Mouse (Mus musculus) cerebellum, postnatal 25 days (tissue): ENCODE results near the gene Pabpc4.
A peak's percentile ranks its signal among the peaks of the same experiment; 100 is the strongest.

ENCODE experiments used
- DNase-seq, 2 experiments: peaks; one replicate each; pipeline ENCODE4 v3.0.0; 2021; ENCODE audit warnings: mixed read lengths in 2 of 2

The Pabpc4 gene

DNA sequence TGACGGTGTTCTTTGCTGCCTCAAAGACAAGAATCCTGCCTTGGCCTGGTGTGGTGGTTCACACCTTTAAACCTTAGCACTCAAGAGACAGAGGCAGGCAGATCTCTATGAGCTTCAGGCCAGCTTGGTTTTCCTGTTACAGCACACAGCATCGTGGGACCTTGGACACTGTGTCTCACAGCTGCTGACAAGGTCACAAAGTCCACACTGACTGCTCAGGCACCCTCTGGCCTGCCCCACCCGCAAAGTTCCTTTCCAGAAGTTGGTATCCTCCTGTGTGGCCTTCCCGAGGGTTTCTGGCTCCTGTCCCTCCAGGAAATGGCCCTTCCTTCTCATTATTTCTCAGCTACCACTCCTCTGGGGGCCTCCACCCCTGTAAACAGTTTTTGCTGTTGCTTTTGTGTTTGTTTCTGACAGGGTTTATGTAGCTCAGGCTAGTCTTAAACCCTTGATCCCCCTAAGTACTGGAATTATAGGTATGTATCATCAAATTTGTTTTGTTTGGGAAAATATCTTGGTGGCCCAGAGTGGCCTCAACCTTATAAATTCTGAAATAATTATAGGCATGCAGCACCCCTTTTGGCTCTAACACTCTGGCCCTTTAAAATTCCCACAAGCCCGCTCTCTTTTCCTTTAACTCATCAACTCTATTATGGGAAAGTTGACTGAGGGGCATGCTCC is at the start of gene Pabpc4:
Gene Pabpc4 (plus strand): TSS at position 631 of the 681 bp plus-strand sequence.
- no peak for DNase-seq

DNA sequence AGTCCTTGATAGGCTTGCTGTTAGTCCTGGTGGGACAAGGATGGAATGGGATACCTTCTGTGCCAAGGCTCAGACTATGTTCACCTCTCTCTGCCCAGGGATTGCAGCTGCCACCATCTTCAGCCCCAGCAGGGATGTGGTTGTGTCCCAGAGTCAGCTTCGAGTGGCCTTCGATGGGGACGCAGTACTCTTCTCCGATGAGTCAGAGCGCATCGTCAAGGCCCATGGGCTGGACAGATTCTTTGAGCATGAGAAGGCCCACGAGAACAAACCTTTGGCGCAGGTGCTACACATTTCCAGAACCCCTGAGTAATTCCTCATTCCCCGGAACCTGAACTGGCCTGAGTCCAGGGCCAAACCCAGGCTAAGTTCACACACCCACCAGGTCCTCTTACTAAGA is 48.2 kb upstream of the Pabpc4 start:
- DNase-seq: no peak

DNA sequence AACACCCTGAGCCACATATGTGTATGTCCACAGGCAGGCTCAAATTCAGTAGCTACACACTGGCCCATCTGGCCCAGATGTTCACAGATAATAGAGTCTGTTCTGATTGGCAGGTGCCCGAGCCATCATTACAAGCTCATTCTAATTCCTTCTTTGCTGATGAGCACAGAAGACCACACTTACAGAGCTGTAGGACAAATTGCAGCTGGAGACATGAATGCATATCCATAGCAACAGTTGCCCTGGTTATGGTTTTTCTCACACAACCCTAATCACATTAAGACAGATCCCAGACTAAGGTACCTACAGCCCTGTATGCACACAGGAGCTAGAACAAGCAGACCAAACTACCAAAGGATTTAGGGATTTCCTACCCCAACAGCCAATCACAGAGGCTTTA is 46.8 kb upstream of the Pabpc4 start:
- no peak for DNase-seq

DNA sequence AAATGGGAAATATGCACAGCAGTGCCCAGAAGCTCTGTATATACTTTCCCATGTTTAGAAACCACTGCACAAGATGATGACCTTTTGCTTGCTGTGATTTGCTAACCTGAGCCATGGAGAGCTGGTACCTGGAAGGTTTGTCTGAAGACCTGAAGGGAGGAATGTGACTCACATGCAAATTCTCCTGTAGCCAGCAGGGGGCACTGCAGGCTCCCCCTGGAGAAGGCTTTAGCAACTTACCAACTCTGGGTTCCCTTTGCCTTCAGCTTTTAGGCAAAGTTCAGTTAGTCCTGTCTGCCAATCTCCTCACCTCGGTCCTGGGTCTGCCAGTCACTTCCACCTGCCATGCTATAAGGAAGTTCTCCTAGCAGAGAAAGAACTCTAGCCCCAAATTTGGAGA is 45.4 kb upstream of the Pabpc4 start:
- DNase-seq: peak; percentile 42 to 65

DNA sequence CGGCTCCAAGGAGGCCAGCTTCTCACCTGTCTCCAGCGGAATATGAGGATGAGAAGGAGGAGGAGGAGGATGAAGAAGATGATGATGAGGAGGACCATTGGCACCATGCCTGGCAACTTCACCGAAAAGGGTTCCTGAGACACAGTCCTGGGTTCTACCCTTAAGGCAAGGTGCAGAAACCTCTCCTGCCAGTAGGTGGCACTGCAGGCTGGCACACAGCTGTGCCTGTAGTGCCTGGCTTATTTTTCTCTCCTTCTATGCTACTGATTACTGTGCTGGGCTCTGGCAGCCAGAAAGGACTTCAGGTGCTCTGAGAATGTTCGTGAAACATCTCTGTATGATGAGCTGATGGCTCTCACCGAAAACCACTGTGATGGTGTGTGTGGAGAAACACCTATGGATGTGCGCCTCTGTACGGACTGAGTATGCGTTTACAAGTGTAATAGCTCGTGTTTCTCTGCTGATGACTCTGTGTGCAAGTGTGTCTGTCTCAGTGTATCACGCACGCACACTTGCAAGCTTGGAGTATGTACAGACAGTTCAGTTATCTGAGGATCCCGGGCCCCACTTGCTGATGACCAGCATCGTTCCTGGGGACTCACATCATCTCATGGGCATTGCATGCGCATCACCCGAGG is 42.3 kb upstream of the Pabpc4 start:
- peak; percentile 79 to 88 for DNase-seq

DNA sequence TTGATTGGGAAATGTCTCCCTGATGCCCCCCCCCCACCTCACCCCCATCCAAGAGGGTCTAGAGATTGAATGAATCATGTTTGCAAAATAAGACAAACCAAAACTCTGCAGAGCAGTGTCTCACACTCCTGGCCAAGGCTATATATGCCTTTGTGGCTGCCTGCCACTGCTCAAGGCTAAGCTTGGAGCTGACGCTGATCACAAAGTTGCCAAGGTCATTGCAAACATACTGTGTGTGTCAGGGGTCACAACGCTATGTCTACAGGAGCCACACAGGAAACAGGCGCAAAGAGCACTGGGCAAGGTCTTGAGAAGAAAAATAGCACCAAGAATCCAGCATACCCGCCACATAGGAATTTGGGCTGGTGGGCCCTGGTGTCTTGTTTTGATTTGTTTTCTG is 41.5 kb upstream of the Pabpc4 start:
- DNase-seq: no peak

DNA sequence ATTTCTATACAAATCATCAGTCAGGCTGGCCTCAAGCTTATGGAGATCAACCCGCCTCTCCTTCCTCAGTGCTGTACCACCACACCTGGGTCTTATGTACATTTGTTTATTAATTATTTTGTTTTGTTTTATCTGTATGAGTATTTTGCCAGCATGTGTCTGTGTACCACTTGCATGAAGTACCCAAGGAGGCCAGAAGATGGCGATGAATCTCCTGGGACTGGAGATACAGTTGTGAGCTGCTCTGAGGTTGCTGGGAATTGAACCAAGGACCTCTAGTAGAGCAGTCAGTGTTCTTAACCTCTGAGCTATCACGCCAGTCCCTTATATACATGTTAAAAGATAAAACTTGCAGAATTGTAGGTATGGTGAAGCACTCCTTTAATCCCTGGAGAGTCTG is 38.8 kb upstream of the Pabpc4 start:
- no peak for DNase-seq

DNA sequence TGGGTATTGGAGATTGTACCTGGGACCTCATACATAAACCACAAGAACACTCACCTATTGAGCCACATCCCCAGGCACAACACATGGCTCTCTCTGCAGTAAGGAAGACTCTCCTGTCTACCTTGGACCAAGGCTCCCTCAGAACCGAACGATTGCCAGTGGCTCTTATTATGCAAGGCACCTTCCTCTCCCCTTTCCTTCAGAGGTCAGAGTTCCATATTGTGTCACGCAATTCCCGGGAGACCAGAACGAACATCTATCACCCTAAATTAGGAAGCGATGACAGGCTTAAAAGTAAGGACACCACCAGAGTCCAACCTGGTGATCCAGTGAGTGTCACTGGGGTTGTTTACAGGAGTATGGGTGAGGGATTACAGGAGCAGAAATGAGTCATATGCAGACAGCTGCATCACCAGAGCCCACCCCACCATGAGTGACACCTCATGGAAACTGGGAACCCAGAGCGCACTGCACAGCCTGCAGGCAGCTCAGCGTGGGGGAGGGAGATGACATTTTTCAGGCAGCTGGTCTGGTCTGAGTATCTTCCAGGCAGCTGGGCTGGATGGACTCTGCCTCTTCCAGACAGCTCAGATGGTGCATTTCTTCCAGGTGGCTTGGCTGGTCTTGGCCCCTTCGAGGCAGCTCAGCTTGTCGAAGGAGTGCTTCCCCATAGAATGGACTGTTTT is 36.3 kb upstream of the Pabpc4 start:
- no peak for DNase-seq

DNA sequence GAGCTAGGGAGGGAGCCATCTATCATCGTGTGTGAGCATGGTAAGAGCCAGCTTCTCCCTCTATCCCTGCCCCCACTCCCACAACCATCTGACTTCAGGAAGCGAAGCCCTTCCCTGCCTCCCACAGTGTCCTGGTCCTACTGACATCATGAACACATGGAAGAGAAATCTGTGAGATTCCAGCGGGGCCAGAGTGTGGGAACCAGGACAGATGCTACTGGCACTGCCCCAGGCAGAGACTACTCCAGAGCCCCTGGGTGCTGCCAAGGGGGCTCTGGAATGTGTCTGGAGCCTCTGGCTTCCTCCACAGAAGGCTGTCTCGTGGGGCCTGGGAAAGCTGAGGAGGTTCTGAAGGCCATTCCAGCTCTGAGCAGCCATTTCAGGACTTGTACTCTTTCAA is 34.4 kb upstream of the Pabpc4 start:
- DNase-seq: no peak

DNA sequence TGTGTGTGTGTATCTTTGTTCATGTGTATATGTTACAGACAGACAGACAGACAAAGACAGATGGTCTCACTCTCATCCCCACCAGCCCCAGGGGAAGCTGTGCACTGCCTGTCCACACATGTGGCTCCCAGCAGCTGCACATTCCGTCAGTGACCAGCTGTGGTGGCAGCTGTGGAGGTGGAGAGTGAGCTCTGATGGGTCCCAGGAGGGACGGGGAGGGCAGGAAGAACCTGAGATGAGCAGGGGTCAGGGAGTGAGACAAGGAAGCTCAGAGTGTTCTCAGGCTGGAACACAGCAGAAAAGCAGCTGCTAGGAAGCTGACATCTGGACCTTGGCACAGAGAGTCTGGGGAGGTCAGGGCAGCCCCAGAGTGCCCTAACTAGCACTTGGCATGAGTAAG is 33.9 kb upstream of the Pabpc4 start:
- no peak for DNase-seq

DNA sequence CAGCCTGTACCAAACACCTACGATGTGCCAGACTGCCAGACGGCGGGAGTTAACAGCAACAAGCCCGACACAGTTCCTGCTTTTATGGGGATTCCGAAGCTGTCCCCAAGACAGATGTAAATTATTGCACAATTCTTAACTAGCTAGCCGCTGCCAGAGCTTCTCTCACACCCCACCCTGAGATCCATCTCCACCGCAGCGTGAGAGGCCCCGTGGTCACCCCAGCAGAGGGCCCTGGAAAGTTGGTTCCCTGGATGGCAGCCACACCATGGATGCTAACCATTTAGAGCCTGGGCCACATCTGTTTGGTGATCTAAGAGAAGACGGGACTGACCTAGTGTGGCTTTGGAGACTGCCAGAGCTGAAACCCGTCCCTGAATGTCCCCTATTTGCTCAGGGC is 33.0 kb upstream of the Pabpc4 start:
- no peak for DNase-seq

DNA sequence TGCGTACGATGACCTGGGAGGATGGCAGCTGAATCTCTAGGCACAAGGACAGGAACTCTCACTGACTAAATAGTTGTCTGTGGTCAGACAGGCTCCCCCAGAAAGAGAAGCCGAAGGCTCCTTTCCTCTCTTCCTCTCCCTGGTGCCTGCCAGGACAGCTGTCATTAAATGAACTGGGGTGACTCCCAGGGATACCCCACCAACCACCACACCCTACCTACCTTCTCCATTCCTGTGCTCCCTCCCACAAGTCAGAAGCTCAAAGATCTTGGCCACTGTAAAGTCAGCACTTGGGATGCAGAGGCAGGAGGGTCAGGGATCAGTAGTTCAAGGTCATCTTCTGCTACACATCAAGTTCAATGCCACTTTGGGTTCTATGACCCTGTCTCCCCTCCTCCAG is 29.3 kb upstream of the Pabpc4 start:
- no peak for DNase-seq

DNA sequence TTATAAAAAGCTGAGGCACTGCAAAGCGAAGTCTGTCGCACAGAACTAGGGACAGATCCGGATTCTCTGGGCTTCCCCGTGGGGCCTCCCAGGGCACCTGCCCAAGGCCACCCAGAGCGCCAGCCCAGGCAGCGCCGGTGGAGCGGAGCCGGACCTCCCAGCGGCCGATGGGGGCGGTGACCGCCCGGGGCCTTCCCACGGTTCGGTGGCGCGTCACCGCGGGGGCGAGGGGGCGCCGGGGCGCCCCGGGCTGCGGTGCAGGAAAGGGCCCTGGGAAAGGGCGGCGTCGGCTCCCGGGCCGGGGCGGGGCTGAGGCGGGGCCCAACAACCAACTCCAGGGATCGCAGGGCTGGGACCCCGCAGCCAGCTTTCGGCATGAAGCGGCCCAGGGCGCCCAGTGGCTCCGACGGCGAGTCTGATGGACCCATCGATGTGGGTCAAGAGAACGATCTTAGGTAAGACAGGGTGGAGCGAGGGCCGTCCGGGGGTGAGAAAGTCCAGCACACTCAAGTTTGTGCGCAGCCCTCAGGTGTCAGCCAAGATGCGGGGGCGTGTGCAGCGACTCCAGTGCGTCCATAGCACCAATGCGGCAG is 28.6 kb upstream of the Pabpc4 start, which contains the start of gene Heyl:
Gene Heyl (plus strand): TSS at position 65 of the 593 bp plus-strand sequence.
- peak in 1 of 2 experiments; percentile 8 for DNase-seq

DNA sequence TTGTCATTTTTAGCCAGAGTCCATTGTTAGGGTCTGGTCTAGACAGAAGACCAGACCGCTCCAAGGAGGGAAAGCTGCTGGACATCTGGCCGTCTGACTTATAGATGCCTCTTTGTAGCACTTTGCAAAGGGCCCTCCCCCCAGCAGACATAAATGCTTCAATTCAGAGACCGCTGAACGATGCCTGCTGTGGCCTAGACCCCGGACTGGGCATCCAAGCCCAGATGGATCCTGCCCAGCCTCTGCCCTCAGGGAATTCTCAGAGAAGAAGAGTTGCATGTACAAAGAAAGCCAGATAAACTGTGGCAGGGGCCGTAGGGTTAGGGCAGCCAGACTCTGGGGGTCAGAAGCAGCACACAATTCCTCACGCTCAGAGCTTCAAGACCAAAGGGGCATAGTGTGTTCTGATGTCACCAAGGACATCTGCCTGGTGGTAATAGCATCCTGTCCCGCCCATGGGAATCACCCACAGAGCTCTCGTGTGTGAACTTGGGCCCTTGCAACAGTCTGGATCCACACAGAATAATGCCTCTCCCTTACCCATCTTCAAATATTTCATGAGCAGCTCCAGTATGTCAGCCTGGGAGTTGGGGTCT is 26.2 kb upstream of the Pabpc4 start:
- no peak for DNase-seq

DNA sequence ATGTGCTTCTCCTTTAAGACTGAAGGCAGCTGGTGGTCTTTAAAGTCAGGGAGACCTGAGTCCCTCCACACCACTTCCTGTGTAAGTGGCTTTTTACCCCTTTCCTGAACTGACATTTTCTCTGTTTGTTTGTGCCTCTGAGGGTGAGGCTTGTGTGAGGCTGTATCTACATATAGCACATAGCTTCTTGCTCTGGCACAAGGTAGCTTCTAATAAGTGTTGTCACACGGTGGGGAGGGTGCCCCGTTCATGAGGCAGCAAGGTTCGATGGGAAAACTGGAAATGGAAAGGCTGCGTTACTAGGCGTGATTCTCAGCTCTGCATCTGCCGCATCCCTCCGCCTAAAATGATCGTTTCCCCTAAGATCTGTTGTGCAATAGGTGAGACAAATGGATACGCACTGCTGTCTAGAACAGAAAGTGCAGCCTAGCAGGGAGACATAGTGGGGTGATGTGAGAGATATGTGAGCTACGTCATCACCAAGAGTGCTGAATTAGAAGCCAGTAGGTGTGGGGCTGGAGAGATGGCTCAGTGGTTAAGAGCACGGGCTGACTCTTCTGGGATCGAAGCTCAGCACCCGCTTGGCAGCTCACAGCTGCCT is 25.6 kb upstream of the Pabpc4 start:
- no peak for DNase-seq

DNA sequence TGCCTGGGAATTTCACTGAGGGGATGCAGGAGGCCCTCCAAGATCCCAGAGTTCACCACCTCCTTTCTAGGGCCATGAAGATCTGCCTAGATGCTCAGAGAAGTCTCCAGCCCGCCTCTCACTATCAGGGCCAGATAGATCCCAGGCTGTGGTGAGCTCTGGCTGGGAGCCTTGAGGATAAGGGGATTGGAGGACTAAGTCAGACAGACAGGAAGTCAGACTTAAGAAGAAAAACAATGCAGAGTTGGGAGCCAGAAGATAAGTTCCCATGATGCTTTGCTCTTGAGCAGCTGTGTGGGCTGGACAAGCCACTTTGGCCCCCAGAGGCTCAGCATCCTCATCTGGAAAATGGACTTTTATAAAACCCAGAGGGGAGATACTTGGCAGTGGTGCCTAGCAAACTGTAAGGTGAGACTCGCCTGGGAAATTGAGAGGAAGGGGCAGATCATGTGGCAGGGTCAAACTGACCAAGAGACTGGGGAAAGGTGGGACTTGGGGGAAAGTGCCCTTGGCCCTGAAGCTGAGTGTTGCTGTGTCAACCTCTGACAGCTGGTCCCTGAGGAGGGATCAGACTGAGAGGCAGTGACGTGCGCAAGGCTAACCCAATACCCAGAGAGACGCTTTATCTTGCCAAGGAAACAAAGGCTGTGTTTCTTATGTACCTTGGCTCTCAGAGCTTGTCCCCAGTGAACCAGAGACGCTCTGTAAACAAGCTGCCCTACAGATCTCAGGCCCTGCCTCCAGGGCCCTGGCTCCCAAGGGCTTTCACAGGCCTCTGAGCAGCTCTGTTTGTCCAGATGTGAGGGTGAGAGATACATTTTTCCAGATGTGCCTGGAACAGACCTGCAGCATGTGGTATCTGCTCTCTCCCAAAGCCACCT is 24.5 kb upstream of the Pabpc4 start:
- no peak for DNase-seq

DNA sequence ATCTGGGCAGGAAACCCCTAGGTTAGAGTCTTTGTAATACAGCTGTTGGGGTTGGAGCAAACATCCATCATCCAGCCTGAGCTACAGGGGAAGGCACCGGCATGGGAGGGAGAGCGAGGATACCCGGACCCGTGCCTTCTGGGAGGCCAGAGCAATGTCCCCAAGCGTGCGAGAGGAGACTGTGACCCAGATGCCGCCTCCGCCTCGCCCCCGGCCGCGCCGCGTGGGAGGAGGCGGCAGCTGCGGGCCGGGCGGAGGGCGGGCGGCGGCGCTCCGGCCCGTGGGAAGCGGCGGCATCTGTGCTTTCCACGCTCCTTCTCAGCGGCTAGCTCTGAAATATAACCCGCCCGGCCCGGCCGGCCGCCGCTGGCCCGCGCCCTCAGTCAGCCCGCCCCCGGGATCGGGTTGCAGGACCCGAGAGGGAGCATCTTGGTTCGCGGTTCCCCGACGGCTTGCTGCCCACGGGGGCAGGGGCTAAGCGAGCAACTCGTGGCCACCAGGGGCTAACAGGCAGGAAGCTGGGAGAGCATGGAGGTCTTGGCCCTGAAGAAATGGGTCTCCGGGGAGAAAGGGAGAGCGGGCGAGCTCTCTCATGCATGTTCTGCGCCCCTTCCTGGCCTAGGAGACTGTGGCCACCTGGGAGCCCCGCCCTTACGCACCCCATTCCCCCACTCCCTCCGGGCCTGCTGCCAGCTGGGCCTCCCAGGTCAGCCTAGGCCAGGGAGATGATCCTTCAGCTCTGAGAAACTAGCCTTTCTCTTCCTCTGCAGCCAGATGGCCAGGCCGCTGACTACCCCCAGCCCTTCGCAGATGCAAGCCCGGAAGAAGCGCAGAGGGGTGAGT is 22.6 kb upstream of the Pabpc4 start:
- DNase-seq: peak in 1 of 2 experiments; percentile 18

DNA sequence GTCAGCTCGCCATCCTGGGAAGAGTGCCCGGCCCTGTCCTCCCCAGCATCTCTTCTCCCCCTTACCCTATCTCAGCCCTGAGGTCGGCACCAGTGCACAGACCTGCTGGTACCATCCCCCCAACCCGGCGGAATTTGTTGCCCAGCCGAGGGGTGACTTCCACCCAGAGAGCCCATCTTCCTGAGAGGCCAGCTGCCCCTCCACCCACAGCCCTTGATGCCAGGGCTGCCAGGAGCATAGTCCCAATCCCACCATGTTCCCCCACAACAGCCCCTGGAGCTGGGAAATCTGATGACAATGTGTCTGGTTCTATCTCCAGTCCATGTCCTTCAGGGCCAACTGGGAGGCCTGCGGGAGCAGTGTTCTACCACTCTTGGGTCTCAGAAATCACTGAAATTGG is 15.9 kb upstream of the Pabpc4 start:
- DNase-seq: no peak

DNA sequence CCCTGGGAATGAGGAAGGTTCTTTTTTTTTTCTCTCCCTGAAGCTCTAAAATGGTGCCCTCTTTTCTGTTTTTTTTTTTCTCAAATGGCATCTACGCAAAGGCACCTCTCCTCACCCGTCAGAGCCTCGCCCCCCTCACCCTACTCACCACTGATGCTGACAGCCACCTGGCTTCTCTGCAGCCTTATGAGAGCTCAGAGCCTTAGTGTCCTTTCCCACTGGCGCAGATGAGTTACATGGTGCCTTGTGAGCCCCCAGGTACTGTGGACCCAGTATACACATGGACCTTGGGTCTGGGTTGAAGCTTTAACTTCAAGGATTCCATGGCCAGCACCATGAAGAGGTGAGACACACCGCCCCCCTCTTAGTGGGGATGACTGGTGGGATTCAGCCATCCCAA is 15.5 kb upstream of the Pabpc4 start:
- DNase-seq: no peak

DNA sequence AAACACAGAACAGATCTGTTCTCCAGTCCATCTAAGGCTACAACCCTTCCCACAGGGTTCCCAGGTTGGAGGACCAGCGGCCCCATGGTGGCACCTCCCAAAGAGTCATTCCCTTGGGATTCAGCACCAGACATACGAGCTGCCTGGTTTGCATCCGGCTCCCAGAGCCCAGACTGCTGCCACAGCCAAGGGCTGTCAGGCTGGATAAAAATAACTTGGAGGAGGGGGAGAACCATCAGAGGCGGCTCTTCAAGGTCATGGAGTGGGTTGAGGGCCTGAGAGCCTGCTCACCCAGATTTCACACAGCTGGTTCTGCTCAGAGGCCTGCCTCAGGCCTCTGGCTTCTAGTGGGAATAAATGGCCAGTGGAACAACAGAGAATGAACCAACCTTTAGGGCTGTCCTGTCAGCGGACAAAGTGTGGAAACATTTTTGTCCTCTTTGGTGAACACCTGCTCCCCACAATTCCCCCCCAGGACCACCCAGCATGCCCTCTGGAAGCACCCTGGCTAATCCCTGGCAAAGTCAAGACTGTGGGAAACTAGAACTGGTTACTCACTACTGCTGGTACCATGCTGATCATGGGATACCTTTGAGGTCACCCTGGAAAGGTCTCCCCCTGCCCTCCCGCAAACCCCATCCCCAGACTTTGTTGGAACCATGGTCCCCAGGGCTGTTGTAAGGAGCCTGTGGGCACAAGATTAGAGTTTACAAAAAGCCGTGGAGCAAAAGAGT is 14.8 kb upstream of the Pabpc4 start:
- DNase-seq: no peak
